Mouse (Mus musculus) spleen, adult 10 weeks (tissue): ENCODE results near the gene Olfr839-ps1. TPM values are rescaled to one million over a fixed set of nuclear protein-coding genes. Genes with fewer than 3 reads are reported as not detected.

Source experiments
- polyA plus RNA-seq: library from polyadenylated mRNA; stranded (reverse); fragments of 350-450 nt; fragmentation: Illumina TruSeq; extraction: RNeasy Lipid Tissue Mini Kit (QIAGEN cat#74804); gene quantifications from one replicate; pipeline ENCODE4 v1.2.3, GENCODE M21; 2015; ENCODE audit warnings: low replicate concordance; ENCODE audit not compliant: insufficient read depth

The Olfr839-ps1 gene
- not detected for polyA plus RNA-seq

DNA sequence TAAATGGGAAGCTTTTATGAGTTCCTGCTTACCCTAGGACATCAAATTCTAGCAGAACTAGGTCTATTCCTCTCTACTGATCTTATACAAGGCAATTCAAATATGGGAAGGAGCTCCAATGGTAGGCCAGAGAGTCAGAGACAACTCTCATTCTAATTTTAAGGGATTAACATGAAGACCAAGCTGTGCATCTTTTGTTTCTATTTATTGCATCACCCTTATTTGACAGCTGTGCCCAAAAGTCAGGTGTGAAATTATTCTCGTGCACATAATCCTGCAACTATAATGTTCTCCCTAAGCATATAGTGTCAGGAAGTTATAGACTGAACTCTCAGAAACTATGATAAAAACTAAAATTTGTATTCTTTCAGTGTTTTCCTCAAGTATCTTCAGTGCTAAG lies at the start of gene Olfr839-ps1:
Olfr839-ps1 (minus strand) TSS at position 101 of the 400 bp plus-strand sequence.

DNA sequence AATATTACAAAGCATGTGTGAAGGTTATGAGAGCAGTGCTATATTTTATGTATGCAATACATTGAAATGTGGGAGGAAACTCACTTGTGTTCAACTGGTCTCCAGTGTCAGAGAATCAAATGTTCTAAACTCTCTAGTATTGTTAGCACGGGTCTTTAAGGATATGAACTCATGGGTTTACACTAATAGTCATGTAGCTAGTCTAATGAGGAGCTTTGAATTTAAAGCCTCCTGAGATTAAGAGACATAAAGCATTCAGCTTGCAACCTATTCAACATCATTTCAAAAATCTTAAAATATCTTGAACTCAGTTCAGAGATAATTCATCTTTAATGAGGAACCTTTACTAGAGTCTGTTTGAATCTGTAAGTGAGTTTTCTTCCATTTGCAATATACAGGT lies 41.1 kb downstream of the Olfr839-ps1 start, which contains the start of gene Olfr837:
Olfr837 (plus strand) TSS at position 301 of the 400 bp plus-strand sequence.

DNA sequence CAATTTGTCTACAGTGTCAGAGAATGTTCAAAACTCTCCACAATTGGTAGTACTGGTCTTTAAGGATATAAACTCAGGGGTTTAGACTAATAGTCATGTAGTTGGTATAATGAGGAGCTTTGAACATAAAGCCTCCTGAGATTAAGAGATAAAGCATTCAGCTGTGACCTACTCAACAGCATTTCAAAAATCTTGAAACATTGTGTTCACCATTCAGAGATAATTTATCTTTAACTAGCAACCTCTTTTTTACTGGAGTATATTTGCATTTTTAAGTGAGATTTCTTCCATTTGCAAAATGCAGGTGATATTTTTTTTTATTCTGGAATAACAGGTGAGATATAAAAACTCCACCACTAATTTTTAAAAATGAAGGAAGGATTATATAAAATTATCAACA lies 57.0 kb downstream of the Olfr839-ps1 start, which contains the start of gene Olfr836:
Olfr836 (plus strand) TSS at position 301 of the 400 bp plus-strand sequence.

Other genes with a start within 250 kb of the Olfr839-ps1 start
- gene Olfr832, start 240.2 kb downstream of the Olfr839-ps1 start, polyA plus RNA-seq = not detected
- gene Olfr834, start 189.3 kb downstream of the Olfr839-ps1 start, polyA plus RNA-seq = not detected
- gene Olfr835, start 144.6 kb downstream of the Olfr839-ps1 start, polyA plus RNA-seq = not detected
- gene Olfr836, start 56.9 kb downstream of the Olfr839-ps1 start, polyA plus RNA-seq = not detected
- gene Olfr837, start 41.0 kb downstream of the Olfr839-ps1 start, polyA plus RNA-seq = not detected
- not detected for gene Olfr843, start 74.7 kb upstream of the Olfr839-ps1 start, polyA plus RNA-seq
- not detected for gene Olfr844, start 139.0 kb upstream of the Olfr839-ps1 start, polyA plus RNA-seq
- gene Olfr845, start 159.1 kb upstream of the Olfr839-ps1 start, polyA plus RNA-seq = not detected
- not detected for gene Olfr846, start 186.7 kb upstream of the Olfr839-ps1 start, polyA plus RNA-seq
- gene Olfr847, start 201.4 kb upstream of the Olfr839-ps1 start, polyA plus RNA-seq = not detected